Mouse (Mus musculus) testis, adult 2 months (tissue): ENCODE data around the gene Frem2. TPM values are rescaled to one million over a fixed set of nuclear protein-coding genes. Genes with fewer than 3 reads are reported as not detected.

Source experiments
- H3K27ac ChIP-seq: fragments of 200-500 bp; 2 replicates; pipeline ENCODE4 v1.5.1; 2012; ENCODE audit warnings: low read depth, low read length; ENCODE audit not compliant: control insufficient read depth, insufficient read depth
- H3K27me3 ChIP-seq: fragments of 200-500 bp; 2 replicates; pipeline ENCODE4 v1.6.1; 2012; ENCODE audit warnings: mild to moderate bottlenecking, low read length, moderate library complexity; ENCODE audit not compliant: control insufficient read depth, insufficient read depth
- H3K36me3 ChIP-seq: fragments of 200-500 bp; 2 replicates; pipeline ENCODE4 v1.6.1; 2012; ENCODE audit warnings: mild to moderate bottlenecking, low read length; ENCODE audit not compliant: control insufficient read depth, insufficient read depth
- H3K4me1 ChIP-seq: fragments of 200-500 bp; 2 replicates; pipeline ENCODE4 v1.6.1; 2012; ENCODE audit warnings: low read length; ENCODE audit not compliant: control insufficient read depth, insufficient read depth
- H3K4me3 ChIP-seq: fragments of 200-500 bp; 2 replicates; pipeline ENCODE4 v1.5.1; 2012; ENCODE audit warnings: low read depth, mild to moderate bottlenecking, low read length, moderate library complexity, mixed read lengths; ENCODE audit not compliant: control insufficient read depth
- CTCF ChIP-seq: fragments of 200-500 bp; IDR thresholded peaks from 2 replicates; pipeline ENCODE4 v1.5.1; 2012; ENCODE audit warnings: low read depth, mild to moderate bottlenecking, inconsistent platforms, low read length, moderate library complexity; ENCODE audit not compliant: control insufficient read depth, insufficient read depth, insufficient replicate concordance
- POLR2A ChIP-seq: fragments of 200-500 bp; IDR thresholded peaks from 2 replicates; pipeline ENCODE4 v1.6.1; 2012; ENCODE audit warnings: low read depth, mild to moderate bottlenecking, inconsistent platforms, low read length, moderate library complexity; ENCODE audit not compliant: control insufficient read depth
- polyA plus RNA-seq: library from polyadenylated mRNA; depleted of rRNA; stranded (reverse); fragments of >200 nt; gene quantifications from 2 replicates; pipeline ENCODE4 v1.2.3, GENCODE M21; 2012

The Frem2 gene
- polyA plus RNA-seq, 1 experiment = 0.98 TPM

- no peaks in the 10 kb centered on the region for H3K36me3 ChIP-seq
- H3K27ac ChIP-seq = no peak overlapping the region
- no peaks in the 10 kb centered on the region for H3K27me3 ChIP-seq
- no peak for TF ChIP-seq CTCF
- TF ChIP-seq POLR2A = no peak
- H3K4me3 ChIP-seq = no peak overlapping the region
- H3K4me1 ChIP-seq = no peaks in the 10 kb centered on the region
Observed at GRCm38 (mm10) chr3:53674225-53674624, 17.1 kb upstream of the Frem2 start.

GRCm38 (mm10) chr3:53669736-53670135, 12.6 kb upstream of the Frem2 start:
- no peak for TF ChIP-seq POLR2A
- no peak for TF ChIP-seq CTCF
- no peaks in the 10 kb centered on the region for H3K27me3 ChIP-seq

DNA sequence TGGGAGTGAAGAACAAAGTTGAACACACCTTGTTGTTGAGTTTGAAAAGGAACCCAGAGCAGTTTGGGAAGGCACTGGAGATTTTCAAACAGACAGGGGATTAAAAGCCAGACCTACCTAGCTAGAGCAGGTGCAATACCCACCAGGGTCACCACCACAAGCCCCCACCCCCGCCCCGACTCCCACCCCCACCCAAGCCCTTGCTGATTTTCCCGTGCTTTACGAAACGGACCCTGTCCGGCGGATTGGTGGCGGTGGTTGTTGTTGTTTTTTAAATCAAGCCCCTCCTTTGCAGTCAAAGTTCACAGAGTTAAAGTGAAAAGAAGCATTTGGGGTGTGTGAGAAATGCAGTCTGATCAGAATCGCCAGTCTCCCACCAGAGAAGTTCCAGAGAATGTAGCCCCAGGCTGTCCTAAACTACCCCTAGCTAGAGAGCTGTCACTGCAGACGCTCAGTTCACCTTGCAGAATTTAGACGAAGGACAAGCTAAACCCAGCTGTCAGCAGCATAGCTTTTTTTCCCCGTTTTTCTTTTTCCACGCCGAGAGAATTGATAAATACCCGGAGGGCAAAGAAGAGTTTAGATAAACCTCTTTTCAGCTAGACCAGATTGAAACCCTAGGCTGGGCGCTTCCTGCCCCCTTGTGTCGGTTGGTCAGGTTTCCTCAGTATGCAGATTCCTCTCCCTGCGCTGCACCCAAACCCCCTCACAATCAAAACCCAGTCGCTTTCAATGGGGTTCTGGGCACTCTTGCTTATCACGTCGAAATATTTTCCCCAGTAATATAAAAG, 784 bp upstream of the Frem2 start:
- TF ChIP-seq POLR2A = no peak
- H3K27me3 ChIP-seq = no peaks in the 10 kb centered on the region
- H3K4me1 ChIP-seq = peaks cover 14% of the 10 kb centered on the region
- H3K27ac ChIP-seq = no peak overlapping the region
- no peaks in the 10 kb centered on the region for H3K36me3 ChIP-seq
- peak overlapping the region; percentile 30; the same call in 1 of the 2 replicates for H3K4me3 ChIP-seq

More at GRCm38 (mm10) chr3:53669736-53670135, 12.6 kb upstream of the Frem2 start:
- no peak overlapping the region for H3K4me3 ChIP-seq
- no peak overlapping the region for H3K27ac ChIP-seq
- no peaks in the 10 kb centered on the region for H3K4me1 ChIP-seq
- no peaks in the 10 kb centered on the region for H3K36me3 ChIP-seq

DNA sequence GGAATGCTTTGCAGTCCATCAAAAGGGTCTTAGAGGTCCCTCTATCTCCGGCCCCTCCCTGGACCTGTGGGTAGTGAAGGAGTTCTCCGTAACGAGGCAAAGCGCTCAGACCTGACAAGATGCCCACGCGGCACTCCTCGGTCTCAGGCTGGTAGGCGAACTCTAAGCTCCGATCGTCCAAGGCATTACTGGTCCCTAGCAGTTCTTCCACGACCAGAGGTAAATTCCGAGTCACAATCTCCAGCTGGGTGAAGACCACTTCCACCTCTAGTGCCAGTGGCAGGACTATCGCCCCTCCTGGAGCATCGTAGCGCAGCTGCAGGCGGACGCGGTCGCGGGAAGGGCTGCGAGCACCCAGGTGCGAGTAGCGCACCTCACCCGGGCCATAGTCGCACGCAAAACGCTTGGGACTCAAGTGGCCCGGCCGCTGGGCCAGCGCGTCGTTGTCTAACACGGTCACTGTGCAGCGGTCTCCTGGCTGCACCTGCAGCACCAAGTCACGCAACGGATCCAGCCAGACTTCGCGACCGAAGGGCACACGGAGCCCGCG, 752 bp downstream of the Frem2 start:
- Histone ChIP-seq H3K4me1 (peaks cover 14% of the 10 kb centered on the region), H3K4me3 (peak overlapping the region; percentile 35), H3K36me3 (no peaks in the 10 kb centered on the region), H3K27me3 (no peaks in the 10 kb centered on the region), H3K27ac (no peak overlapping the region)
- TF ChIP-seq CTCF = no peak
- TF ChIP-seq POLR2A = no peak

DNA sequence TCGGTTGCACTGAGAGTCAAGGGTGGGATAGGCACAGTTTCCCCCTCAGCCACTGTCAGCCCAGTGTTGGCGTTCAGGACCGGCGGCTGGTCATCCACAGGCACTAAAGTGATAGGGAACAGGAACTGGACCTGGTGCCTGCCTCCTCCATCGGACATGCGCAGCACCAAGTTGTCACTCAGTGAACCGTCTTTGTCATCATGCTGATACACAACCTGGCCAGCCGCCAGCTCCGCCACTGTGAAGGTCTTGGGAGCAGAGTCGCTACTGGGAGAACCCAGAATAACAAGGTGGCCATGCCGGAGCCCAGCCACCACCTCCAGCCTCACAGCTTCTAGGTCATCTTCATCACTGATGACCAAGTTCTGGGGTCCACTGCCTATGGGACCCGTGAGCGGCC, 1.8 kb downstream of the Frem2 start:
- Histone ChIP-seq H3K27ac (no peak overlapping the region), H3K36me3 (no peaks in the 10 kb centered on the region), H3K27me3 (no peaks in the 10 kb centered on the region), H3K4me3 (no peak overlapping the region), H3K4me1 (peaks cover 14% of the 10 kb centered on the region)
- no peak for TF ChIP-seq CTCF
- TF ChIP-seq POLR2A = no peak

- H3K27ac ChIP-seq = no peak overlapping the region
- H3K36me3 ChIP-seq = no peaks in the 10 kb centered on the region
- H3K4me1 ChIP-seq = no peaks in the 10 kb centered on the region
- TF ChIP-seq CTCF (no peak), POLR2A (no peak)
- H3K4me3 ChIP-seq = no peak overlapping the region
- no peaks in the 10 kb centered on the region for H3K27me3 ChIP-seq
Observed at GRCm38 (mm10) chr3:53650003-53650748, 7.0 kb downstream of the Frem2 start.

- Histone ChIP-seq H3K36me3 (no peaks in the 10 kb centered on the region), H3K4me3 (no peak overlapping the region), H3K4me1 (no peaks in the 10 kb centered on the region), H3K27me3 (no peaks in the 10 kb centered on the region), H3K27ac (no peak overlapping the region)
- TF ChIP-seq POLR2A (no peak), CTCF (no peak)
Observed at GRCm38 (mm10) chr3:53649425-53649824, 7.7 kb downstream of the Frem2 start.

DNA sequence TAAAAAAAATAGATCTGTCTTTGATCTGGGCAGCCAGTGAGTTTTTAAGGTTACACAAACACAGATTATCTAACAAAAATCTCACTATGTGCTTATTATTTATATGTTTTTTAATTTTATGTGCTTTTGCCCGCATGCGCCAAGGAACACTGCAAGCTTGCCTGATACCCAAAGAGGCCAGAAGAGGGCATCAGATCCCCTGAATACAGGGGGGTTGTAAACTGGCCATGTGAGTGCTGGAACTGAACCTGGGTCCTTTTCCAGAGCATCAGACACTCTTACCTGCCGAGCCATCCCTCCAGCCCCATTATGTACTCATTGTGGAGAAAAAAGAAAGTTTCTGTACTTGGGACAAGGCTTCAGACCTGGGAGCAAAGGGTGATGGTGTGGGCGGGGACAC, 8.3 kb downstream of the Frem2 start:
- Histone ChIP-seq H3K4me1 (no peaks in the 10 kb centered on the region), H3K27ac (no peak overlapping the region), H3K36me3 (no peaks in the 10 kb centered on the region), H3K4me3 (no peak overlapping the region), H3K27me3 (no peaks in the 10 kb centered on the region)
- TF ChIP-seq POLR2A (no peak), CTCF (no peak)
